Mouse (Mus musculus): ENCODE data around the gene Gprc5b. TPM values are rescaled to one million over a fixed set of nuclear protein-coding genes. Genes with fewer than 3 reads are reported as not detected.

The Gprc5b gene
- polyA plus RNA-seq, 1 experiment from 2014 or later = 0.20 TPM

DNA sequence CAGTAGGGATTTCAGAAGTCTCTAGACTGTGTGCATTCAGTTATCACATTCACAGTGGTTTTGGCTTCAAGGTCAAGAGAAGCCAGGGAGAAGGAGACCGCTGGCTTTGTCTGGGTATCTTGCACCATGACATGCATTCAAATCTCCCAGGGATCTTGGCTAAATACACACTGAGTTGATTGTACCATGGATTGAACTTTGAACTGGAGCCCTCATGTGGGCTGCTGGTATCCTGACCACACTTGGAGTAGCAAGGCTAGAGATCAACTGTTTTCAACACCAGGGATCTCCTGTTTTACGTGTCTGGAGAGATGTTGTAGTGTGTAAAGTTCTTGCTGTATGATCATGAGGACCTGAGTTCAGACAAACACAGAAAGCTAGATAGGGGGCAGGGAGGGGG, 4.8 kb upstream of the Gprc5b start:
- ATAC-seq (ENCODE audit: low read depth) = no peak
- H3K4me3 ChIP-seq (replicated peaks) = no peak overlapping the region
- WGBS (ENCODE audit: insufficient replicate concordance) = 62% methylated on average over 2 of the region's 2 CpGs

DNA sequence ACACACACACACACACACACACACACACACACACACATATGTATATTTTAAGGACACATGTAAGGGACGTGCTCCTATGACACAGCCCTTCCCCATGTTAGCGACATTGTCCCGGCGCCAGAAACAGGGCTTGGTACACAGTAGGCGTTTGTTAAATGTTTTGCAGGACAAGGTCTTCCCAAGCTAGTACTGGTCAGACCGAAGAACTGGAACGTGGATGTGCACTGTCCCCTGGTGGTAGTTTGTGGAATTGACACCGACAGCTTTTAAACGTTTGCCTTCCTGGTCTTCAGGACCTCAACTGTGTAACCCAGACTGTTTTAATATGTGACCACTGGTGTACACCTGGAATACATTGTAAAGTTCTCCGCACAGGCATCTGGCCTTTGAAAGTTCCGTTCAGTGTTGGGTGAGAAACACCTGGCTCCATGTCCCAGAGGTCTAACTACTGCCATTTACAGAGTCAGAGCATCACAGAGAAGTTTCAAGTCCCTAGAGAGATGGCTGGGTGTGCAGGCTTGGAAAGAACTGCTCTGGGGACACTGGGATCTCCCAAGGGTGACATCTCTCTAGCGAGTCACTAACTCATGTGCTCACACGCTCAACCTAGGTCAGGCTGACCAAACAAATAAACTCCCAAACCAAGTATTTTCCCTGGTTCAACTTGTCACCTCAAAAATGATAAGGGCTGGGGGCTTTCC, 1.3 kb upstream of the Gprc5b start:
- H3K9ac ChIP-seq = no peak overlapping the region
- WGBS (ENCODE audit: insufficient replicate concordance) = 6% methylated on average over 13 of the region's 13 CpGs
- no peak overlapping the region for H3K4me2 ChIP-seq
- no peak overlapping the region for H3K4me3 ChIP-seq (replicated peaks)
- H3K36me3 ChIP-seq = no peaks in the 10 kb centered on the region
- H3K27me3 ChIP-seq = peaks cover 41% of the 10 kb centered on the region
- DNase-seq = peak; percentile 43
- H3K4me1 ChIP-seq (replicated peaks) = peaks cover 18% of the 10 kb centered on the region
- H3K27ac ChIP-seq = no peak overlapping the region
- no peak for ATAC-seq (ENCODE audit: low read depth)
- no peaks in the 10 kb centered on the region for H3K9me3 ChIP-seq (replicated peaks)

More for the DNA sequence above, 4.8 kb upstream of the Gprc5b start:
- H3K36me3 ChIP-seq = no peaks in the 10 kb centered on the region
- no peak overlapping the region for H3K9ac ChIP-seq
- no peak for DNase-seq
- no peak overlapping the region for H3K27ac ChIP-seq
- H3K4me2 ChIP-seq = no peak overlapping the region
- H3K27me3 ChIP-seq = peaks cover 13% of the 10 kb centered on the region
- H3K9me3 ChIP-seq (replicated peaks) = no peaks in the 10 kb centered on the region
- peaks cover 10% of the 10 kb centered on the region for H3K4me1 ChIP-seq (replicated peaks)

DNA sequence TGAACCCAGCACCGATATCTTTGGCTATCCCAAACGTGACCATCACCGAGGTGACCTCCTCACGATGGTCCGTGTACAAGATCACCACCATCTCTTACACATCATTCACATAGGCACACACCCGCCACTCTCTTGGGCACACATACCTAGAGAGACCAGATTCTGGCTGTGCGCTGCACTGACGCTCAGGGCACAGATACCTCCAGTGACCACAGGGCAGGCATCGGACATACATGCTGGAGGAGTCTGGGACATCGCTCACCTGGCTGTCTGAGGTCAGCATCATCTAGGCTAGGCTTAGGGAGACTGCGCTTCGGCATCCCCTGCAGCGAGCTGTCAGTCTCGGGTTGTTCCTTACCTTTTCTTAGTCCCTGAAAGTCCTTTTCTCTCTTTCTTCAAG, 660 bp upstream of the Gprc5b start:
- Histone ChIP-seq H3K4me2 (no peak overlapping the region; the same call in 1 of the 2 replicates), H3K27me3 (peaks cover 41% of the 10 kb centered on the region), H3K36me3 (no peaks in the 10 kb centered on the region), H3K9ac (no peak overlapping the region), H3K4me3 (replicated peaks) (peak overlapping the region; percentile 54; the same call in 1 of the 2 replicates), H3K4me1 (replicated peaks) (peaks cover 18% of the 10 kb centered on the region), H3K9me3 (replicated peaks) (no peaks in the 10 kb centered on the region), H3K27ac (no peak overlapping the region)
- ATAC-seq (ENCODE audit: low read depth) (peak; percentile 5; the same call in 1 of the 2 replicates), DNase-seq (no peak)
- WGBS (ENCODE audit: insufficient replicate concordance) = 11% methylated on average over 14 of the region's 14 CpGs

DNA sequence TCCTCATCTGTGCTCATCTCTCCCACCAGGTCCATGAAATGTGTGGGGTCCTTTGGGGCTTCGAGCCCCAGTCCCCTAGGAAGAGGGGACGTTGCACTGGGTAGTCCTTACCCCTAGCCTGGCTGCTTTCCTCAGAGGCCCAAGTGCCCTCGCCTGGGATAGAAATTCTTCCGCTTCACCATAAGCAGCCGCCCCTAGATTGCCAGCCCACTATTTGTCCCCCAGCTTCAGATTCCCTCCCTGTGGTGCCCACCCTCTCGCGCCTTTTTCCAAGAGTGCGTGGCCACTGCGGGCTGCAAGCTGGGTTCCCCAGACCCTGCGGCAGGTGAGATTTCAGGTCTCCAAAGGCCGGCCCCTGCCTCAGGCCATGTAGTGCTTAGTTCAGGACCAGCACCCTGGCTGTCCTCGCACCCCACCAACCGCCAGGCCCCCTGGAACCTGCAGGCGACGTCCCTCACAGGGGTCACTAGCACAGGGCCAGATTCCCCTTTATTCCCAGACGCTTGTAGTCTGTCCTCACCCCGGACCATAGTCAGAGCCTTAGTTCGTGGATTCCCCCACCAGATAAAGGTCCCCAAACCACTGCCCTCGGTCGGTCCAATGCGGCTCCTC, 674 bp downstream of the Gprc5b start:
- Histone ChIP-seq H3K27me3 (peaks cover 41% of the 10 kb centered on the region), H3K27ac (no peak overlapping the region), H3K36me3 (no peaks in the 10 kb centered on the region), H3K9ac (peak overlapping the region; percentile 57), H3K4me1 (replicated peaks) (peaks cover 18% of the 10 kb centered on the region), H3K4me2 (peak overlapping the region; percentile 66), H3K9me3 (replicated peaks) (no peaks in the 10 kb centered on the region), H3K4me3 (replicated peaks) (peak overlapping the region; percentile 54)
- 3% methylated on average over 21 of the region's 21 CpGs for WGBS (ENCODE audit: insufficient replicate concordance)
- ATAC-seq (ENCODE audit: low read depth) (0 out of 2 replicates have a peak, but pooled peaks have one; percentile 10), DNase-seq (no peak)

DNA sequence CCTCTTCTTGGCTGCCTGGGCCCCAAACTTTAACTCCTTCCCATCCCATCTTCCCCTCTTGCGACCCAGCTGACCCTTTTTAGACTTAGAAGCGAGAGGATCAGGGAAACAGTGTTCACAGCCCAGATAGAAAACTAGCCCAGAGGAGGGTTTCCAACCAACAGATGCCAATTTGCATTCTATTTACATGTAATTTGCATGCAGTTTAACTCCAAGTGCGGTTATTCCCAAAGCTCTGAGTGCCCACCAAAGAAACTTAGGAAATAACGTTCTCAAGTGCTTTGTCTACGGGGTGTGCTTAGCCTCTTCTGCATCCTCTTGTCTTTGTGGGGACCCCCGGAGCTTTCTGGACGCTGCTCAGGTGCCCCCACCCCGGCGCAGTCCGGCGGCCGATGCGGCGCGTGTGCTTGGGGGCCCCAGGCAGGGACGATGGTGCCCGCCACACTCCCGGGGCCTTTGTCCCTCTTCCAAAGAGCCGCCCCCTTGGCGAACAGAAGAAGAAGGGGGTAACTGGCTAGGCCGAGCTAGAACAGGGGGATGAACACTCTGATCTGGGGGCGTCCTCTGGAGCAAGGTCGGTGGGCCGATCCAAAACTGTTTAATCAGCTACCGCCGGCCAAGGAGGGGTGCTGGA, 1.3 kb downstream of the Gprc5b start:
- H3K4me1 ChIP-seq (replicated peaks) = peaks cover 18% of the 10 kb centered on the region
- DNase-seq = no peak
- no peaks in the 10 kb centered on the region for H3K9me3 ChIP-seq (replicated peaks)
- H3K4me3 ChIP-seq (replicated peaks) = peak overlapping the region; percentile 54
- ATAC-seq (ENCODE audit: low read depth) = no peak
- peaks cover 41% of the 10 kb centered on the region for H3K27me3 ChIP-seq
- H3K27ac ChIP-seq = no peak overlapping the region
- WGBS (ENCODE audit: insufficient replicate concordance) = 2% methylated on average over 26 of the region's 26 CpGs
- no peaks in the 10 kb centered on the region for H3K36me3 ChIP-seq
- H3K9ac ChIP-seq = peak overlapping the region; percentile 39
- H3K4me2 ChIP-seq = peak overlapping the region; percentile 66

DNA sequence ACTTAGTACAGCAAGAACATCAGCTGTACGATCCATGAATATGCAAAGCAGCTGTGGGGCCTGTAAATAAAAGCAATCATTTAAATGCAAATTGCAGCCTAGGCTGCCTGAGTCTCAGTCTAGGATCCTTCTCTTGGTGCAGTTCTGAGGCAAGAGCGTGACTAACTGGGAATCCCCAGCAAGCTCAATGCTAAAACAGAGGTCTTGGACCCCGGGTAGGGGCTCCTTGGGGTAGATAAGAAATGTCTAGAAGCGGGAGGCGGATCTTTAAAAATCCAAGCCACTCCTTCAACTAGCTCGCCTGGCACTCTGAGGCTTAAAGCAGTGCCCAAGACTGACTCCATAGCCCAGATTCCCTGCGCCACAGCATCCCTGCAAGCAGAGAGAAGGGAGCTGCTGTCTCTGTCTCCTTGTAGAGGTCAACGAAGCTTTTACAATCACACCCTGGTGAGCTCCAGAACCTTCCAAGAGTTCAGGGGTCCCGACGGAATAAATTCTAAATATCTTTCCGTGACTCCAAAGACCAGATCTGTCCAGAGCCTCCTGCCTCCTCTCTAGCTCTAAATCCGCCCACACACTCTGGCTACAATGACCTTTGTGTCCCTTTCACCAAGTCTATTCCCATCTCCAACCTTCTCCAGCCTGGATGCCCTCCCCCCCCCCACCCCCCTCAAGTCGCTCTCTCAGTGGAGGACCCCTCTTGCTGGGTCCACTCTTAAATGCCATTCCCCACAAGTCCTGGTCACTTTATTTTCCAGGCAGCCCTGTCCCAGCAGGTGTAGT, 2.2 kb downstream of the Gprc5b start:
- H3K4me3 ChIP-seq (replicated peaks) = no peak overlapping the region
- DNase-seq (no peak), ATAC-seq (ENCODE audit: low read depth) (no peak)
- no peak overlapping the region for H3K9ac ChIP-seq
- H3K27me3 ChIP-seq = peaks cover 41% of the 10 kb centered on the region
- 37% methylated on average over 13 of the region's 13 CpGs for WGBS (ENCODE audit: insufficient replicate concordance)
- no peaks in the 10 kb centered on the region for H3K36me3 ChIP-seq
- H3K4me2 ChIP-seq = no peak overlapping the region
- H3K9me3 ChIP-seq (replicated peaks) = no peaks in the 10 kb centered on the region
- peaks cover 18% of the 10 kb centered on the region for H3K4me1 ChIP-seq (replicated peaks)
- no peak overlapping the region for H3K27ac ChIP-seq

DNA sequence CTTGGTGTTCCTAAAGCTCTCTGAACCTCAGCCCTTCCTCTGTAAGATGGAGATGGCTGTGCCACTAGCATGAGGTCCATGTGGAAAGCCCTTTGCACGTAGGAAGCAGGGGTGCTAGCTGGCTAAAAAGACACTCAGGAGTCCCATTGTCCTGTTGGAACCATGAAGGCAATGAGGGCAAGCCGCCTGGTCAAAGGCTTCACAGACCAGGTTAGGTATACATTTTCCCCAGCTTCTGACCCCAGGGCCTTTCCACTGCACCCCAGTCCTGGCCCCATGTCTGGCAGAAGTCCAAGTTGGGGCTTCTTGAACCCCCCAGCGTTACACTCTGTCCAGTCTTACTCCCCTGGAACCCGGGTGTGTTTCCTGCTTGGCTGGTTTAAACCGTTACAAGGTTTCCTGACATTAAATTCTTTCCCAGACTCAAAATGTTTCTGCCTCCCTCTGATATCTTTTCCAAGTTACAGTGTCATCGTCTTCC, 2.9 kb downstream of the Gprc5b start:
- Histone ChIP-seq H3K4me3 (replicated peaks) (no peak overlapping the region), H3K36me3 (no peaks in the 10 kb centered on the region), H3K27me3 (peaks cover 41% of the 10 kb centered on the region), H3K9ac (no peak overlapping the region), H3K4me1 (replicated peaks) (peaks cover 18% of the 10 kb centered on the region), H3K4me2 (no peak overlapping the region), H3K27ac (no peak overlapping the region), H3K9me3 (replicated peaks) (no peaks in the 10 kb centered on the region)
- no peak for DNase-seq
- ATAC-seq (ENCODE audit: low read depth) = no peak
- WGBS (ENCODE audit: insufficient replicate concordance) = 33% methylated on average over 6 of the region's 6 CpGs

DNA sequence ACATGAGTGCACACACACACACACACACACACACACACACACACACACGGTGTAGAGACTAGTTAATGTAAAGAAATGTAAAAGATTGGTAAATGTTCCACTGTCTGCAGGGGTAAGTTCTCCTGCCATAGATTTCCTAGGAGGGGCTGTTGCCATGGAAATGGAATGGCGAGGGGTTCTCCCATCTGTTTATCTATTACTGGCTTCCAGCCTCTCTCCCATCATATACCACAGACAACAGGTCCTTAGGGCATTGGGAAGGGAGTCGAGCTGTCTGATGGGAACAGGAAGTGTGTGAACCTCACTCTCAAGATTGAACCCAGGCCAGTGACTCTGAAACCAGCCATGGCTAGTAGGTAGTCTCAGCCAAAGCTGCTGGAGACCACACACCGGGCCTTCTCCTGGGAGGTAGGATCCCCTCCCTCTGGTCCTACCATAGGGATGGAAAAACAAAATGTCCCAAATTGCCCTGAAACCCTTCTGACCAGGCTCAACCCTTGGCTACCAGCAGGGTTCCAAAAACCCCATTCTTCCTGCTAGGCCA, 3.6 kb downstream of the Gprc5b start:
- H3K9me3 ChIP-seq (replicated peaks) = no peaks in the 10 kb centered on the region
- ATAC-seq (ENCODE audit: low read depth) (no peak), DNase-seq (no peak)
- no peak overlapping the region for H3K27ac ChIP-seq
- peaks cover 41% of the 10 kb centered on the region for H3K27me3 ChIP-seq
- H3K4me3 ChIP-seq (replicated peaks) = no peak overlapping the region
- no peak overlapping the region for H3K9ac ChIP-seq
- WGBS (ENCODE audit: insufficient replicate concordance) = 41% methylated on average over 4 of the region's 4 CpGs
- H3K36me3 ChIP-seq = no peaks in the 10 kb centered on the region
- peaks cover 18% of the 10 kb centered on the region for H3K4me1 ChIP-seq (replicated peaks)
- no peak overlapping the region for H3K4me2 ChIP-seq

DNA sequence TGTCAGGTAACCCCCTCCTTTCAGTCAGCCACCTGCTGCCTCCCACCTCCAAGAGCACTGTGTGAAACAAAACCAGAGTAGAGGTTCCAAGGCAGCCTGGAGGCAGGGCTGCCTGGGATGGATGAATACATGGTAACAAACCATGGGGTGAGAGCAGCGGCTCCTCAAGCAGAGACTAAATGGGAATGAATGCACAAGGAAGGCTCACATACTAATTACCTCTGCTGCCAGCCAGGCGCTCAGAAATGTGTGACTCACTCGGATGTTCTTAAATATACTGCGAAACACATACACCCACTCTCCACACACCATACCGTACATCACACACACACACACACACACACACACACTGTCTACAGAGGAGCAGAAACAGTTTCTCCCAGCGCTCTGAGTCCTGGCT, 4.7 kb downstream of the Gprc5b start:
- peaks cover 32% of the 10 kb centered on the region for H3K27me3 ChIP-seq
- no peak overlapping the region for H3K27ac ChIP-seq
- ATAC-seq (ENCODE audit: low read depth) (no peak), DNase-seq (no peak)
- no peaks in the 10 kb centered on the region for H3K9me3 ChIP-seq (replicated peaks)
- 65% methylated on average over 6 of the region's 6 CpGs for WGBS (ENCODE audit: insufficient replicate concordance)
- H3K9ac ChIP-seq = no peak overlapping the region
- H3K36me3 ChIP-seq = no peaks in the 10 kb centered on the region
- no peak overlapping the region for H3K4me2 ChIP-seq
- no peak overlapping the region for H3K4me3 ChIP-seq (replicated peaks)
- peaks cover 13% of the 10 kb centered on the region for H3K4me1 ChIP-seq (replicated peaks)

DNA sequence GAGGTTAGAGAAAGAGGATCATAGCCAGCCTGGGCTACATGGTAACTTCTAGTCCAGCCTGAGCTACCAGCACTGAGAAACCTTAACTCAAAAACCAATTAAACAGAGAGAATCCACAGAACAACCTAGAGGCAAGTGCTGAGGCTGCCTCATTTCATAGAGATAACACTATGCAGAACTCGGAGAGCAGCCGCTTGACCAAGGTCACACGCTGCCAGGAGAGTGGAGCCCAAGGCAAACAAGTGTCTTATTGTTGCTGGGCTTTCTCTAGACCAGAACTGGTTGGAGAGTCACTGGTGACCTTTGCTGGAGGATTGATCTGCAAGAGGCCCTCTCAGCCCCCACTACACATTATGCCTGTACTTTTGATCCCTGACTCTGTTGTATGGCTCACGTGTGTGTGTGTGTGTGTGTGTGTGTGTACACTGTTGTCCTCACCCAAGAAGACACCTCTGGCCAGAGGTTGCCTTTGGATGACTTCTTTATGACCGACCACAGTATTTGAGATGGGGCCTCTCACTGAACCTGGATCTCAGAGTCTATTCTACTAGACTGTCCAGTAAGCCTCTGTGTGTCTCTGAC, 5.6 kb downstream of the Gprc5b start:
- DNase-seq (no peak), ATAC-seq (ENCODE audit: low read depth) (no peak)
- Histone ChIP-seq H3K4me1 (replicated peaks) (peaks cover 3% of the 10 kb centered on the region; the same call in 1 of the 2 replicates), H3K9me3 (replicated peaks) (no peaks in the 10 kb centered on the region), H3K4me3 (replicated peaks) (no peak overlapping the region), H3K27me3 (peaks cover 23% of the 10 kb centered on the region), H3K27ac (no peak overlapping the region), H3K4me2 (no peak overlapping the region), H3K36me3 (no peaks in the 10 kb centered on the region), H3K9ac (no peak overlapping the region)
- 56% methylated on average over 5 of the region's 5 CpGs for WGBS (ENCODE audit: insufficient replicate concordance)
